Mouse (Mus musculus): ENCODE measurements around the gene Vamp2.
A peak's percentile ranks its signal among the peaks of the same experiment; 100 is the strongest.
"Not testable (repeated sequence)": the region's sequence is repeated elsewhere in the genome, so short reads cannot be mapped to it uniquely, and the experiment has no call there.

Gene Vamp2

GRCm38 (mm10) chr11:69080855-69081222 lies 7.5 kb upstream of the Vamp2 start:
- DNase-seq (ENCODE audit: low spot score): no peak

- DNase-seq (ENCODE audit: low spot score): no peak
Measured at GRCm38 (mm10) chr11:69081613-69082012, 6.7 kb upstream of the Vamp2 start.

- DNase-seq (ENCODE audit: low spot score): no peak
Measured at GRCm38 (mm10) chr11:69085608-69086007, 2.7 kb upstream of the Vamp2 start.

- no peak for DNase-seq (ENCODE audit: low spot score)
Measured at GRCm38 (mm10) chr11:69086390-69086789, 1.9 kb upstream of the Vamp2 start.

- DNase-seq (ENCODE audit: low spot score): peak; percentile 45
Measured at GRCm38 (mm10) chr11:69087082-69087481, 1.2 kb upstream of the Vamp2 start.

- no peak for DNase-seq (ENCODE audit: low spot score)
Measured at GRCm38 (mm10) chr11:69087597-69087996, 693 bp upstream of the Vamp2 start.

- no peak for DNase-seq (ENCODE audit: low spot score)
Measured at GRCm38 (mm10) chr11:69088856-69089615, 746 bp downstream of the Vamp2 start.

GRCm38 (mm10) chr11:69089616-69090290 lies 1.5 kb downstream of the Vamp2 start:
- no peak for DNase-seq (ENCODE audit: low spot score)

GRCm38 (mm10) chr11:69090367-69090766 lies 2.1 kb downstream of the Vamp2 start:
- DNase-seq (ENCODE audit: low spot score): no peak

GRCm38 (mm10) chr11:69091566-69092385 lies 3.5 kb downstream of the Vamp2 start:
- no peak for DNase-seq (ENCODE audit: low spot score)

GRCm38 (mm10) chr11:69092386-69092751 lies 4.1 kb downstream of the Vamp2 start:
- peak; percentile 87 for DNase-seq (ENCODE audit: low spot score)

- no peak for DNase-seq (ENCODE audit: low spot score)
Measured at GRCm38 (mm10) chr11:69092871-69093270, 4.6 kb downstream of the Vamp2 start.

GRCm38 (mm10) chr11:69093856-69094255 lies 5.6 kb downstream of the Vamp2 start:
- DNase-seq (ENCODE audit: low spot score): not testable (repeated sequence)

GRCm38 (mm10) chr11:69094697-69095429 lies 6.6 kb downstream of the Vamp2 start, which contains the start of gene Per1:
Gene Per1, plus strand, starts transcription at chr11:69095217.
- DNase-seq (ENCODE audit: low spot score): peak; percentile 94

- no peak for DNase-seq (ENCODE audit: low spot score)
Measured at GRCm38 (mm10) chr11:69095511-69096231, 7.4 kb downstream of the Vamp2 start.

GRCm38 (mm10) chr11:69096360-69096986 lies 8.2 kb downstream of the Vamp2 start:
- no peak for DNase-seq (ENCODE audit: low spot score)

- DNase-seq (ENCODE audit: low spot score): peak; percentile 100
Measured at GRCm38 (mm10) chr11:69096987-69097900, 9.0 kb downstream of the Vamp2 start.

GRCm38 (mm10) chr11:69098039-69098761 lies 9.9 kb downstream of the Vamp2 start:
- no peak for DNase-seq (ENCODE audit: low spot score)

- peak; percentile 96 for DNase-seq (ENCODE audit: low spot score)
Measured at GRCm38 (mm10) chr11:69098762-69099091, 10.4 kb downstream of the Vamp2 start.

Data from ovary, postnatal 14 days (tissue).